Mouse (Mus musculus) cerebellum, adult 2 months (tissue): ENCODE data around the gene Anxa6.

Source experiments
- CTCF ChIP-seq: fragments of 200-500 bp; IDR thresholded peaks from 2 replicates; pipeline ENCODE4 v1.5.1; 2011; ENCODE audit warnings: low read depth, mild to moderate bottlenecking, control low read depth, low read length, moderate library complexity, borderline replicate concordance; ENCODE audit not compliant: insufficient read depth
- POLR2A ChIP-seq: fragments of 200-500 bp; IDR thresholded peaks from 2 replicates; pipeline ENCODE4 v1.6.1; 2011; ENCODE audit warnings: low read length, control low read depth, borderline replicate concordance; ENCODE audit not compliant: insufficient read depth

DNA sequence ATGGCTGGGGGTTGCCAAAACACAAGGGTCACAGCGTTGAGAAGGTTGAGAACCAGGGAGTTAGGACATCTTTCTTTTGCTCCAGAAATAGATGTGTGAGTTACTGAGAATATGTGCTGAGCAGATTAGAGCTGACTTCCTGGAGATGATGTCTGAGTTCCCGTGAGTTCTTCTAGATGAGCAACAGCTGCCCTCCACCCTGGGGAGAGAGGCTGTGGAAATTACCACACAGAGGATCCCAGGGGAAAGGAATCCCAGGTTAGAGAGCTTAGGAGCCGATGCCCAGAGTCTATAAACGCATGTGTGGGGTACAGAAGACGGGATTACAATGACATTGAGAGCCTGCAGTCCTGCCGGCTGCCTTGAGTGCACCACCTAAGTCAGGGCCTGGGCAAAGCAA is 15.2 kb downstream of the Anxa6 start:
- TF ChIP-seq CTCF (no peak), POLR2A (no peak)
